Mouse (Mus musculus): ENCODE measurements at regions not wholly inside any gene's neighbourhood (a gene's known extent, or its start where the extent isn't known, plus 50 kb on each side); places are given as distances from the start of the nearest gene placed in this dataset.

GRCm38 (mm10) chr15:11572063-11572462 is 172.6 kb upstream of the Tars start:
- DNase-seq (ENCODE audit: low spot score in 2 of 2) = no peak

GRCm38 (mm10) chr15:11565503-11566031 is 166.1 kb upstream of the Tars start:
- DNase-seq (ENCODE audit: low spot score in 2 of 2) = no peak

- DNase-seq (ENCODE audit: low spot score in 2 of 2) = no peak
Measured at GRCm38 (mm10) chr15:11552568-11552967, 153.1 kb upstream of the Tars start.

GRCm38 (mm10) chr15:11552110-11552509 is 152.6 kb upstream of the Tars start:
- no peak for DNase-seq (ENCODE audit: low spot score in 2 of 2)

- DNase-seq (ENCODE audit: low spot score in 2 of 2) = no peak
Measured at GRCm38 (mm10) chr15:11539485-11539884, 140.0 kb upstream of the Tars start.

GRCm38 (mm10) chr15:11536076-11536620 is 136.7 kb upstream of the Tars start:
- DNase-seq (ENCODE audit: low spot score in 2 of 2) = no peak

- no peak for DNase-seq (ENCODE audit: low spot score in 2 of 2)
Measured at GRCm38 (mm10) chr15:11534404-11535251, 135.2 kb upstream of the Tars start.

- no peak for DNase-seq (ENCODE audit: low spot score in 2 of 2)
Measured at GRCm38 (mm10) chr15:11533616-11534015, 134.2 kb upstream of the Tars start.

GRCm38 (mm10) chr15:11533002-11533610 is 133.6 kb upstream of the Tars start:
- no peak for DNase-seq (ENCODE audit: low spot score in 2 of 2)

- no peak for DNase-seq (ENCODE audit: low spot score in 2 of 2)
Measured at GRCm38 (mm10) chr15:11532536-11532935, 133.1 kb upstream of the Tars start.

GRCm38 (mm10) chr15:11529819-11530810 is 130.7 kb upstream of the Tars start:
- no peak for DNase-seq (ENCODE audit: low spot score in 2 of 2)

- DNase-seq (ENCODE audit: low spot score in 2 of 2) = no peak
Measured at GRCm38 (mm10) chr15:11524337-11525106, 125.1 kb upstream of the Tars start.

GRCm38 (mm10) chr15:11518565-11518964 is 119.1 kb upstream of the Tars start:
- DNase-seq (ENCODE audit: low spot score in 2 of 2) = no peak

- DNase-seq (ENCODE audit: low spot score in 2 of 2) = no peak
Measured at GRCm38 (mm10) chr15:11517892-11518291, 118.4 kb upstream of the Tars start.

- no peak for DNase-seq (ENCODE audit: low spot score in 2 of 2)
Measured at GRCm38 (mm10) chr15:11505076-11505639, 105.7 kb upstream of the Tars start.

GRCm38 (mm10) chr15:11496436-11496835 is 97.0 kb upstream of the Tars start:
- DNase-seq (ENCODE audit: low spot score in 2 of 2) = peak; percentile 10 to 23

GRCm38 (mm10) chr15:11489116-11489515 is 89.7 kb upstream of the Tars start:
- no peak for DNase-seq (ENCODE audit: low spot score in 2 of 2)

GRCm38 (mm10) chr15:11487268-11487783 is 87.9 kb upstream of the Tars start:
- DNase-seq (ENCODE audit: low spot score in 2 of 2) = no peak

GRCm38 (mm10) chr15:11483916-11484315 is 84.5 kb upstream of the Tars start:
- no peak for DNase-seq (ENCODE audit: low spot score in 2 of 2)
